Mouse (Mus musculus): ENCODE results near the gene Spred2.

Spred2 gene

GRCm38 (mm10) chr11:19938456-19939004, 14.4 kb downstream of the Spred2 start:
- no peak for TF ChIP-seq GATA4 (IDR thresholded peaks at IDR 0.05; ENCODE audit: insufficient replicate concordance, low read length)

- no peak for TF ChIP-seq GATA4 (IDR thresholded peaks at IDR 0.05; ENCODE audit: insufficient replicate concordance, low read length)
Measured at GRCm38 (mm10) chr11:19939305-19939730, 15.1 kb downstream of the Spred2 start.

GRCm38 (mm10) chr11:19939831-19940230, 15.7 kb downstream of the Spred2 start:
- no peak for TF ChIP-seq GATA4 (IDR thresholded peaks at IDR 0.05; ENCODE audit: insufficient replicate concordance, low read length)

GRCm38 (mm10) chr11:19941156-19941777, 17.1 kb downstream of the Spred2 start:
- TF ChIP-seq GATA4 (IDR thresholded peaks at IDR 0.05; ENCODE audit: insufficient replicate concordance, low read length): no peak

DNA sequence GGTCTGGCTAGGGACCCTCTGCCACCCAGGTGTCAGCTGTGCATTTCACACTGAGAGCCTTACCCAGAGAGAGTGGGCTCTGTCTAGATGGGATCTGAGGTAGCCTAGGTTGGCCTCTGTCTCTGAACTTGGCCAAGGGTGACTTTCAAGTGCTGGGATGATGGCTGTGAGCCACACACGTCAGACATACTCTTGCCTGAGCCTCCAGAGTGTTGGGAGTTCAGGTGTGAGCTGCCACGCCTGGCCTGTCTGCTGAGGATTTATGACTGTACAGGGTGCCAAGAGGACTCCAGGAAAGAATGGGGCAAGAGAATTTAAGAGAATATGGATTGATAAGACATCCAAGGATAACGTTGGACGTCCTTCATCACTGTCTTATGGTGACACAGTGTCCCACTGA, 17.8 kb downstream of the Spred2 start:
- no peak for TF ChIP-seq GATA4 (IDR thresholded peaks at IDR 0.05; ENCODE audit: insufficient replicate concordance, low read length)

DNA sequence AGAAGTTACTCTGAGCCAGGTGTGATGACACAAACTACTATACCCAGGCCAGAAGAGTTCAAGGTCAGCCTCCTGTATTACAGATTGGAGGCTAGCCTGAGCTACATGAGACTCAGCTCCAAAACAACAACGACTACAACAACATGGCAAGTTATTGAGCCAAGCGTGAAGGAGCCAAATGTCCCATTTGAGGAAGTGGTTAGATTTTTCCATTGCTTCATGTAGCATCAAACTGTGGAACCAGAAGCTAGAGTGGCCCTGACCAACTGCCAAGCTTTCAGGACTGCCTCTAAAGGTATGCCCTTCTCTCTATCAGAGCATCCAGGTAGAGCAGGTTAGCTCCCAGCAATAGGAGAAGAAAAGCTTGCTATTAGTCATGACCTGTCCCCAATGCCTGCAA, 19.6 kb downstream of the Spred2 start:
- no peak for TF ChIP-seq GATA4 (IDR thresholded peaks at IDR 0.05; ENCODE audit: insufficient replicate concordance, low read length)

- no peak for TF ChIP-seq GATA4 (IDR thresholded peaks at IDR 0.05; ENCODE audit: insufficient replicate concordance, low read length)
Measured at GRCm38 (mm10) chr11:19944701-19945100, 20.5 kb downstream of the Spred2 start.

DNA sequence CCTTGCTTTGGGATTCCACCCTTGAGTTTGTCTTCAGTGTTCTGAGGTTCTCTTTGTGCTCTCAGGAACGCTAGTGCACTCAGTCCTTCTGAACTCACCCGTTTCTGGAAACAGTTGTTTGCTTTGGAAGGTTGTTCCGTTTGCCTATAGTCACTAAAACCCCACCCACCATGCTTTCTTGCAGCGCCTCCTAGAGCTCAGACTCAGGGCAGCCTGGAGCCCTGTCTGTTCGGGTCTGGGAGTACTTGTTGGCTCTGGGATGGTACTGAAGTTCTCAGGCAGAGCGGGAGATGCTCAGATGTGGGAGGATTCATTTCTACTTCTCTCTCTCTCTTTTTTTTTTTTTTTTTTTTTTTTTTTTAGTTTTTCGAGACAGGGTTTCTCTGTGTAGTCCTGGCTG, 22.5 kb downstream of the Spred2 start:
- no peak for TF ChIP-seq GATA4 (IDR thresholded peaks at IDR 0.05; ENCODE audit: insufficient replicate concordance, low read length)

DNA sequence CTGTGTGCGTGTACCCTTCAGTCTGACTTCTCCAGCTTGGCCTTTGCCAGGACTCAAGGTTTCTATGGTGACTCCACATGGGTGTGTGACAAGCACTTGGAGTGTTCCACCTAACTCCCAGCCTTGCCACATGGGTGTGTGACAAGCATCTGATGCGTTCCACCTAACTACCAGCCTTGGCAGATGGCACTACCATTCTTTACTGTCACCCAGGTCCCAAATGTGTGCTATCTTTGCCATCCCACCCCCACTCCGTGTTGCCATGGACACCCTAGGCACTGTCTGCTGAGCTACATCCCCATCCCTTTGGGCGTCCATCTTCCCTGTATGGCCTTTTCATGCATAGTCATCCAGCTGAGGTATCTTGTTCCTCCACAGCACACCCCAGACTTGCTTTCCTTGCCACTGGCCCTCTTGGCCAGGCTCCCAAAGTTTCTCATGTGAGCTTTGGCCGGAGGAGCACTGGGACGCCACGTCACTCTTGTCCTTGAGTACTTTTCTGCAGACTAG, 23.5 kb downstream of the Spred2 start:
- TF ChIP-seq GATA4 (IDR thresholded peaks at IDR 0.05; ENCODE audit: insufficient replicate concordance, low read length): no peak

GRCm38 (mm10) chr11:19949725-19950124, 25.6 kb downstream of the Spred2 start:
- no peak for TF ChIP-seq GATA4 (IDR thresholded peaks at IDR 0.05; ENCODE audit: insufficient replicate concordance, low read length)

- TF ChIP-seq GATA4 (IDR thresholded peaks at IDR 0.05; ENCODE audit: insufficient replicate concordance, low read length): no peak
Measured at GRCm38 (mm10) chr11:19950169-19950568, 26.0 kb downstream of the Spred2 start.

- no peak for TF ChIP-seq GATA4 (IDR thresholded peaks at IDR 0.05; ENCODE audit: insufficient replicate concordance, low read length)
Measured at GRCm38 (mm10) chr11:19952963-19953362, 28.8 kb downstream of the Spred2 start.

GRCm38 (mm10) chr11:19953919-19954318, 29.7 kb downstream of the Spred2 start:
- no peak for TF ChIP-seq GATA4 (IDR thresholded peaks at IDR 0.05; ENCODE audit: insufficient replicate concordance, low read length)

- no peak for TF ChIP-seq GATA4 (IDR thresholded peaks at IDR 0.05; ENCODE audit: insufficient replicate concordance, low read length)
Measured at GRCm38 (mm10) chr11:19955069-19955468, 30.9 kb downstream of the Spred2 start.

- no peak for TF ChIP-seq GATA4 (IDR thresholded peaks at IDR 0.05; ENCODE audit: insufficient replicate concordance, low read length)
Measured at GRCm38 (mm10) chr11:19955701-19956100, 31.5 kb downstream of the Spred2 start.

GRCm38 (mm10) chr11:19959006-19959405, 34.8 kb downstream of the Spred2 start:
- TF ChIP-seq GATA4 (IDR thresholded peaks at IDR 0.05; ENCODE audit: insufficient replicate concordance, low read length): no peak

DNA sequence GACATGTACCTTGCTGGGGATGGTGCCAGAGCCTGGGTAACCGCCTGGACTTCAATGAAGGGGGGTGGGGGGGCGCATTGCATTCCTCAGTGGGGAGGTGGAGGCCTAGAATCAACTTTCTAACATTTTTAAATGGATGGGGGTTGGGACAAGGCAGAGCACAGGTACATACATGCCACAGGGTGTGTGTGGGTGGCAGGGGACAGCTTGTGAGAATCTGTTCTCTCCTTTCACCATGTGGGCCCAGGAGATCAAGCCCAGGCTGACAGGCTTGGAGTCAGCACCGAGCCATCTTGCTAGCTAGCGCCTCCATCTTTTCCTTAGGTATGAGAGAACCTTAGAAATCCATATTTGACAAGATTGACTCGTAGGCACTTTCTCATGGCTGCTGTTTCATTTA, 35.7 kb downstream of the Spred2 start:
- no peak for TF ChIP-seq GATA4 (IDR thresholded peaks at IDR 0.05; ENCODE audit: insufficient replicate concordance, low read length)

All from liver, adult (tissue).